Mouse (Mus musculus) gastrocnemius, adult 2 months (tissue): ENCODE measurements at regions not wholly inside any gene's neighbourhood (a gene's known extent, or its start where the extent isn't known, plus 50 kb on each side); places are given as distances from the start of the nearest gene placed in this dataset.

Experiments used
- DNase-seq: peaks from one replicate; pipeline ENCODE4 v3.0.0; 2022
- H3K27ac ChIP-seq: fragments of 200-600 bp; 2 replicates; pipeline ENCODE4 v1.8.1; 2022; ENCODE audit warnings: mild to moderate bottlenecking
- H3K4me3 ChIP-seq: fragments of 200-600 bp; 2 replicates; pipeline ENCODE4 v1.8.1; 2022; ENCODE audit warnings: mild to moderate bottlenecking, moderate library complexity
- CTCF ChIP-seq: fragments of 200-600 bp; IDR thresholded peaks from 2 replicates; pipeline ENCODE4 v1.8.1; 2022; ENCODE audit warnings: antibody characterized with exemption, mild to moderate bottlenecking, moderate library complexity
- intact Hi-C: fragments of 180-260 bp; cut with DNase I; formaldehyde crosslinking; loops from one replicate; pipeline ENCODE4 v1.15.1; 2025

GRCm38 (mm10) chr7:40202615-40203014 lies 685.0 kb downstream of the Zfp619 start:
- Histone ChIP-seq H3K4me3 (no peak overlapping the region), H3K27ac (peak overlapping the region; percentile 61)
- no peak for TF ChIP-seq CTCF
- DNase-seq: peak; percentile 28
- intact Hi-C loops: no loop called here

- no peak for DNase-seq
- Histone ChIP-seq H3K27ac (no peak overlapping the region; the same call in 1 of the 2 replicates), H3K4me3 (no peak overlapping the region)
- TF ChIP-seq CTCF: no peak
- intact Hi-C loops: loop anchor here (5.0 kb wide), 1 partner anchor 60 kb away; no protein-coding TSS in a partner anchor
Measured at GRCm38 (mm10) chr7:40211956-40212355, 686.2 kb upstream of the Vstm2b start.

- no peak overlapping the region for H3K4me3 ChIP-seq
- DNase-seq: no peak
- TF ChIP-seq CTCF: no peak
- intact Hi-C loops: loop anchor here (5.0 kb wide), 1 partner anchor 60 kb away; no protein-coding TSS in a partner anchor
- no peak overlapping the region for H3K27ac ChIP-seq
Measured at GRCm38 (mm10) chr7:40212576-40212975, 685.6 kb upstream of the Vstm2b start.

- intact Hi-C loops: loop anchor here (5.0 kb wide), 1 partner anchor 59 kb away; no protein-coding TSS in a partner anchor
- no peak overlapping the region for H3K27ac ChIP-seq
- H3K4me3 ChIP-seq: no peak overlapping the region
- no peak for TF ChIP-seq CTCF
- no peak for DNase-seq
Measured at GRCm38 (mm10) chr7:40213646-40214045, 684.5 kb upstream of the Vstm2b start.

GRCm38 (mm10) chr7:40214395-40214794 lies 683.7 kb upstream of the Vstm2b start:
- no peak overlapping the region for H3K27ac ChIP-seq
- DNase-seq: no peak
- no peak overlapping the region for H3K4me3 ChIP-seq
- intact Hi-C loops: loop anchor here (5.0 kb wide), 1 partner anchor 58 kb away; no protein-coding TSS in a partner anchor
- no peak for TF ChIP-seq CTCF

DNA sequence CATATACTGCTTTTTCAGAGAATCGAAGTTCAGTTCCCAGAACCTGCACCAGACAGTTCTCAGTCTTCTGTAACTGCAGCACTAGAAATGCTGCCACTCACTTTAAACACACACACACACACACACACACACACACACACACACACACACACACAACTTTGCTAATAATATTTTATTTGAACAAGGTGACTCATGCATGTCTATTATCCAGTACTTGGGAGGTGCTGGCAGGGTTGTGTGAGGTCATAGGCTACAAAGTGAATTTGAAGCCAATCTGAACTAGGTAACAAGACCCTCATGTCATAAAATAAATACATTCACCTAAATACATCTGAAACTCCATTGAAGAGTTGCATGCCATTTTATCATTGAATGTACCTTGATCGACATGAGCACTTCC lies 682.9 kb upstream of the Vstm2b start:
- Histone ChIP-seq H3K4me3 (no peak overlapping the region), H3K27ac (no peak overlapping the region)
- intact Hi-C loops: no loop called here
- no peak for DNase-seq
- no peak for TF ChIP-seq CTCF

GRCm38 (mm10) chr7:40220549-40220948 lies 677.6 kb upstream of the Vstm2b start:
- no peak overlapping the region for H3K27ac ChIP-seq
- intact Hi-C loops: no loop called here
- no peak for DNase-seq
- TF ChIP-seq CTCF: no peak
- H3K4me3 ChIP-seq: no peak overlapping the region

- Histone ChIP-seq H3K27ac (no peak overlapping the region), H3K4me3 (no peak overlapping the region)
- DNase-seq: no peak
- no peak for TF ChIP-seq CTCF
- intact Hi-C loops: no loop called here
Measured at GRCm38 (mm10) chr7:40245188-40245587, 652.9 kb upstream of the Vstm2b start.

DNA sequence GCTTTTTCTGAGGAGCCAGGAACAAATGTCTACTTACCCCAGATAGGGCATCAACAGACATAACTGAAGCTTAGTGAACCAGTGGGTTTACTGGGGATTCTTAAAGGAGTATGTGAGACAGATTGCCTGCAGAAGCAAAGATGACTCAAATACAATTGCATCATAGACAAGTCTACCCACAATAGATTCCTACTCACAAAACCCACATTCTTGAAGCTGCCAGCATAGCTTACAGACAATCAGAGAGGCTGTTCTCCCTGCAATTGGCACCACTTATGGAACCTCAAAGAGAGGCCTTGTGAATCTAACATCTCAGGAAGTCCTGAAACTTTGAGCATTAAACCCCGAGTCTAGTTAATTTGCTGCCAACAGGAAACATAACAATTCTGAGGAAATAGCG lies 649.6 kb upstream of the Vstm2b start:
- intact Hi-C loops: no loop called here
- no peak for DNase-seq
- Histone ChIP-seq H3K27ac (no peak overlapping the region), H3K4me3 (no peak overlapping the region)
- TF ChIP-seq CTCF: no peak

DNA sequence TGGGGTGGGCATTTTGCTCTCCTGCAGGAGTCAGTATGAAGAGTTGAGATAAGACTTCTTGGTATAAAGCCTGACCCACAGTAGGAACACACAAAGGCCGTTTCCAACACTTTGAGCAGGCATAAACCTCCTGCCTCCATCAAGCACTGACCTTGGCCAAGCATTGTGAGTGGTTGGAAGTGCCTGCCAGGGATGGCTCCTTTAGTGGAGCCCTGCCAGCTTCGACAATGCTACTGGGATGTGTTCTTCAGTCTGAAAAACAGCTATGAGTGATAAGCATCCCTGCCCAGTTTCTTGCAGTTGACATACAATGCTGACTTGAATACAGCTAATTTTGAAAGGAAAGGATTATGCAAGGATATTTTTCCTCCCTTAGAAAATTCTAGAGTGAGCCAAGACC lies 644.6 kb upstream of the Vstm2b start:
- no peak for TF ChIP-seq CTCF
- no peak overlapping the region for H3K27ac ChIP-seq
- intact Hi-C loops: no loop called here
- no peak overlapping the region for H3K4me3 ChIP-seq
- DNase-seq: no peak

GRCm38 (mm10) chr7:40257733-40258376 lies 640.3 kb upstream of the Vstm2b start:
- peak overlapping the region; percentile 70 for H3K27ac ChIP-seq
- no peak for DNase-seq
- intact Hi-C loops: loop anchor here (5.0 kb wide), 1 partner anchor 51 kb away; no protein-coding TSS in a partner anchor
- no peak overlapping the region for H3K4me3 ChIP-seq
- no peak for TF ChIP-seq CTCF

DNA sequence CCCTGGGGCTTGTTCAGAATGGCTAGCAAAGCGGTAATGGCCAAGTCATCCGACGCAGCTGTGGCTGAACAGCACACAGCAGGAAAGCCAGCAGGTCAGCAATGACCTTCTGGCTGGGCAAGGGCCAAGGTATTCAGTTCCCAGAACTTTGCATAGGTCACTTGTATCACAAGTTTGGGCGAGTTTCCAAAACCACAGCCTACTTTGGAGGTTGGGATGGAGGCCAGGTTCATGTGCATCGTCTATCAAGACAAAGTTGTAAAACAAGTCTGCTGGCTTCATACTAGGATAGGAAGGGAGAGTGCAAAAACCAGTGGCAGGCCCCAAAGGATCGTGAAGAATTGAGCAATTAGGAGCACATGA lies 639.8 kb upstream of the Vstm2b start:
- H3K4me3 ChIP-seq: no peak overlapping the region
- peak; percentile 90 for DNase-seq
- peak overlapping the region; percentile 70 for H3K27ac ChIP-seq
- no peak for TF ChIP-seq CTCF
- intact Hi-C loops: loop anchor here (5.0 kb wide), 1 partner anchor 51 kb away; no protein-coding TSS in a partner anchor

DNA sequence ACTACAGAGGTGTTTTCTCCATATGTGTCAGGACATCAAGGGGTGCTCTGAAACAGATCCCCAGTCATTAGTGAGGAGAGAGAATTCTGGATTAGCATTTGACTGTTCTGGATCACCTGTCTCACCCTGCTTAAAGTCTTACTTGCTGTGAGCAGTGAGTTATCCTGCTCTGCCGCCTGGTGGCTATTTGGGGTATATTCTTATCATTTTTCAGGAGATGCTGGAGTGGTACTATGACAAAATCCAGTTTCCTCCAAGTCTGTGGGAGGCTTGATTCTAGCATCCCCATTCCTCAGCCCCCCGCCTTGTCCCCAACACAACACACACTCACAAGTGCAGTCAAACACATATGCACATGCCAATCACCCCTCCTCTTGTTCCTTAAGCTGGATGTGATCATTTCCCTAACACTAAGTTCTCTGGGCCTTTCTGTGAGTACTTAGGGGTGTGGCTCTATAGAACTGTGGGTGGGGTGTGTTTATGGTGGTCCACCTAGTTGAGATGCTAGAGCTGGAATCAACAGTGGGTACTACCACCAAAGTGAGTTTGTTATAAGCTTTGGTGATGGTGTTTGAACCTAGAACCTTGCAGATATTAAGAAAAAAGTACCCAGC lies 624.6 kb upstream of the Vstm2b start:
- intact Hi-C loops: loop anchor here (1.0 to 5.0 kb wide), 3 partner anchors 61 to 426 kb away; no protein-coding TSS in a partner anchor
- Histone ChIP-seq H3K4me3 (no peak overlapping the region), H3K27ac (no peak overlapping the region)
- peak; percentile 47 for DNase-seq
- peak; percentile 82 for TF ChIP-seq CTCF

- intact Hi-C loops: no loop called here
- no peak overlapping the region for H3K27ac ChIP-seq
- no peak overlapping the region for H3K4me3 ChIP-seq
- no peak for TF ChIP-seq CTCF
- DNase-seq: no peak
Measured at GRCm38 (mm10) chr7:40275078-40275477, 623.0 kb upstream of the Vstm2b start.
